Mouse (Mus musculus): Measurements from ENCODE around the gene Noa1.

Gene Noa1

GRCm38 (mm10) chr5:77289686-77290085 is 20.2 kb downstream of the Noa1 start:
- DNase-seq, result no peak

GRCm38 (mm10) chr5:77287901-77288300 is 22.0 kb downstream of the Noa1 start:
- DNase-seq, result no peak

- no peak for DNase-seq
Measured at GRCm38 (mm10) chr5:77286904-77287303, 23.0 kb downstream of the Noa1 start.

GRCm38 (mm10) chr5:77285685-77286084 is 24.2 kb downstream of the Noa1 start:
- DNase-seq, result no peak

- no peak for DNase-seq
Measured at GRCm38 (mm10) chr5:77282242-77282641, 27.6 kb downstream of the Noa1 start.

GRCm38 (mm10) chr5:77281518-77282174 is 28.2 kb downstream of the Noa1 start:
- no peak for DNase-seq

- no peak for DNase-seq
Measured at GRCm38 (mm10) chr5:77277204-77277603, 32.7 kb downstream of the Noa1 start.

GRCm38 (mm10) chr5:77275950-77276349 is 33.9 kb downstream of the Noa1 start:
- DNase-seq, result peak; percentile 47

- DNase-seq, result no peak
Measured at GRCm38 (mm10) chr5:77273151-77273550, 36.7 kb downstream of the Noa1 start.

- peak; percentile 23 for DNase-seq
Measured at GRCm38 (mm10) chr5:77269399-77269798, 40.5 kb downstream of the Noa1 start.

- no peak for DNase-seq
Measured at GRCm38 (mm10) chr5:77267957-77268624, 41.8 kb downstream of the Noa1 start.

- DNase-seq, result no peak
Measured at GRCm38 (mm10) chr5:77267441-77267840, 42.4 kb downstream of the Noa1 start.

GRCm38 (mm10) chr5:77266886-77267401 is 42.9 kb downstream of the Noa1 start:
- peak; percentile 20 for DNase-seq

GRCm38 (mm10) chr5:77266066-77266885 is 43.6 kb downstream of the Noa1 start:
- peak; percentile 59 for DNase-seq

- peak; percentile 87 for DNase-seq
Measured at GRCm38 (mm10) chr5:77265671-77266065, 44.2 kb downstream of the Noa1 start.

- peak; percentile 86 for DNase-seq
Measured at GRCm38 (mm10) chr5:77265081-77265670, 44.7 kb downstream of the Noa1 start, which contains the start of gene Rest. TSS of gene Rest (plus strand) at chr5:77265491.

GRCm38 (mm10) chr5:77262105-77262504 is 47.8 kb downstream of the Noa1 start:
- DNase-seq, result no peak

GRCm38 (mm10) chr5:77261137-77261536 is 48.7 kb downstream of the Noa1 start:
- DNase-seq, result no peak

- DNase-seq, result no peak
Measured at GRCm38 (mm10) chr5:77260141-77260540, 49.7 kb downstream of the Noa1 start.

- DNase-seq, result no peak
Measured at GRCm38 (mm10) chr5:77259315-77259714, 50.6 kb downstream of the Noa1 start.

- DNase-seq, result no peak
Measured at GRCm38 (mm10) chr5:77257603-77258002, 52.3 kb downstream of the Noa1 start.

GRCm38 (mm10) chr5:77254402-77254801 is 55.5 kb downstream of the Noa1 start:
- no peak for DNase-seq

GRCm38 (mm10) chr5:77253154-77253553 is 56.7 kb downstream of the Noa1 start:
- DNase-seq, result no peak
